Mouse (Mus musculus) forebrain, embryonic 11.5 days (tissue): ENCODE measurements at regions not wholly inside any gene's neighbourhood (a gene's known extent, or its start where the extent isn't known, plus 50 kb on each side); places are given as distances from the start of the nearest gene placed in this dataset.

Source experiments
- ATAC-seq: fragments of 200-750 bp; cut with Nextera tagmentation; replicated peaks from 2 replicates; pipeline ENCODE4 v1.8.0; 2017; ENCODE audit warnings: moderate TSS enrichment; ENCODE audit not compliant: low FRiP score
- DNase-seq: peaks from one replicate; pipeline ENCODE4 v3.0.0-alpha.2; 2017; ENCODE audit warnings: low spot score
- H3K27ac ChIP-seq: fragments of 300-500 bp; sonication (generic); 2 replicates; pipeline ENCODE4 v1.5.1; 2014; ENCODE audit warnings: low read depth, low read length
- H3K27me3 ChIP-seq: fragments of 300-500 bp; sonication (generic); 2 replicates; pipeline ENCODE4 v1.6.1; 2014; ENCODE audit warnings: mild to moderate bottlenecking, low read length, mixed read lengths; ENCODE audit not compliant: control insufficient read depth, insufficient read depth
- H3K36me3 ChIP-seq: fragments of 300-500 bp; sonication (generic); 2 replicates; pipeline ENCODE4 v1.6.1; 2014; ENCODE audit warnings: mild to moderate bottlenecking, low read length, moderate library complexity, mixed read lengths; ENCODE audit not compliant: control insufficient read depth, insufficient read depth
- H3K4me1 ChIP-seq: fragments of 300-500 bp; sonication (generic); replicated peaks from 2 replicates; pipeline ENCODE4 v1.6.1; 2014; ENCODE audit warnings: low read length, mixed read lengths; ENCODE audit not compliant: control insufficient read depth, insufficient read depth
- H3K4me2 ChIP-seq: fragments of 300-500 bp; sonication (generic); 2 replicates; pipeline ENCODE4 v1.6.1; 2014; ENCODE audit warnings: low read depth, mild to moderate bottlenecking, low read length, moderate library complexity, mixed read lengths; ENCODE audit not compliant: severe bottlenecking
- H3K4me3 ChIP-seq: fragments of 300-500 bp; sonication (generic); 2 replicates; pipeline ENCODE4 v1.5.1; 2014; ENCODE audit warnings: low read depth, low read length
- H3K9ac ChIP-seq: fragments of 300-500 bp; sonication (generic); 2 replicates; pipeline ENCODE4 v1.6.1; 2014; ENCODE audit warnings: low read length
- H3K9me3 ChIP-seq: fragments of 300-500 bp; sonication (generic); 2 replicates; pipeline ENCODE4 v1.6.1; 2016; ENCODE audit warnings: low read length, mixed read lengths; ENCODE audit not compliant: control insufficient read depth
- WGBS: fragments of 180-500 bp; shearing (Covaris S2); extraction: QIAGEN DNeasy Blood & Tissue Kit; methylation state at CpG from one replicate; pipeline ENCODE4 v1.1.7; 2014; 5-methylcytosine and 5-hydroxymethylcytosine counted together

GRCm38 (mm10) chr3:159010954-159011638, 449.1 kb upstream of the Lrrc7 start:
- Histone ChIP-seq H3K9me3 (no peaks in the 10 kb centered on the region), H3K4me3 (no peak overlapping the region), H3K36me3 (no peaks in the 10 kb centered on the region), H3K27ac (no peak overlapping the region), H3K4me2 (no peak overlapping the region), H3K4me1 (no peaks in the 10 kb centered on the region), H3K27me3 (peaks cover 2% of the 10 kb centered on the region; the same call in 1 of the 2 replicates), H3K9ac (no peak overlapping the region)
- WGBS, result 4% methylated on average over 1 of the region's 1 CpGs
- DNase-seq (no peak), ATAC-seq (peak; percentile 92)

- DNase-seq, result no peak
- Histone ChIP-seq H3K27ac (no peak overlapping the region), H3K4me2 (no peak overlapping the region), H3K9ac (no peak overlapping the region), H3K36me3 (no peaks in the 10 kb centered on the region), H3K4me3 (no peak overlapping the region), H3K4me1 (no peaks in the 10 kb centered on the region; the same call in 1 of the 2 replicates), H3K9me3 (no peaks in the 10 kb centered on the region), H3K27me3 (peaks cover 2% of the 10 kb centered on the region; the same call in 1 of the 2 replicates)
- peak; percentile 66 for ATAC-seq
- 16% methylated on average over 1 of the region's 1 CpGs for WGBS
Measured at GRCm38 (mm10) chr3:159004013-159004412, 442.0 kb upstream of the Lrrc7 start.

GRCm38 (mm10) chr3:158985438-158986111, 423.6 kb upstream of the Lrrc7 start:
- H3K4me3 ChIP-seq, result no peak overlapping the region
- H3K4me1 ChIP-seq, result no peaks in the 10 kb centered on the region
- no peak overlapping the region for H3K4me2 ChIP-seq
- H3K9ac ChIP-seq, result no peak overlapping the region
- no peaks in the 10 kb centered on the region for H3K27me3 ChIP-seq
- DNase-seq, result no peak
- H3K27ac ChIP-seq, result no peak overlapping the region
- H3K36me3 ChIP-seq, result no peaks in the 10 kb centered on the region
- 51% methylated on average over 5 of the region's 5 CpGs for WGBS
- peak; percentile 70 for ATAC-seq
- no peaks in the 10 kb centered on the region for H3K9me3 ChIP-seq

GRCm38 (mm10) chr3:158947063-158947462, 385.0 kb upstream of the Lrrc7 start:
- Histone ChIP-seq H3K27ac (no peak overlapping the region), H3K36me3 (no peaks in the 10 kb centered on the region), H3K4me2 (no peak overlapping the region), H3K27me3 (no peaks in the 10 kb centered on the region), H3K4me3 (no peak overlapping the region), H3K9ac (no peak overlapping the region), H3K4me1 (no peaks in the 10 kb centered on the region), H3K9me3 (no peaks in the 10 kb centered on the region)
- DNase-seq, result no peak
- no peak; the same call in 1 of the 2 replicates for ATAC-seq

GRCm38 (mm10) chr3:158905104-158905503, 343.1 kb upstream of the Lrrc7 start:
- H3K36me3 ChIP-seq, result no peaks in the 10 kb centered on the region
- no peak for DNase-seq
- no peaks in the 10 kb centered on the region for H3K27me3 ChIP-seq
- ATAC-seq, result no peak
- no peaks in the 10 kb centered on the region for H3K9me3 ChIP-seq
- H3K4me1 ChIP-seq, result no peaks in the 10 kb centered on the region
- H3K9ac ChIP-seq, result no peak overlapping the region
- H3K4me2 ChIP-seq, result no peak overlapping the region
- 84% methylated on average over 2 of the region's 2 CpGs for WGBS
- no peak overlapping the region for H3K4me3 ChIP-seq
- H3K27ac ChIP-seq, result no peak overlapping the region

DNA sequence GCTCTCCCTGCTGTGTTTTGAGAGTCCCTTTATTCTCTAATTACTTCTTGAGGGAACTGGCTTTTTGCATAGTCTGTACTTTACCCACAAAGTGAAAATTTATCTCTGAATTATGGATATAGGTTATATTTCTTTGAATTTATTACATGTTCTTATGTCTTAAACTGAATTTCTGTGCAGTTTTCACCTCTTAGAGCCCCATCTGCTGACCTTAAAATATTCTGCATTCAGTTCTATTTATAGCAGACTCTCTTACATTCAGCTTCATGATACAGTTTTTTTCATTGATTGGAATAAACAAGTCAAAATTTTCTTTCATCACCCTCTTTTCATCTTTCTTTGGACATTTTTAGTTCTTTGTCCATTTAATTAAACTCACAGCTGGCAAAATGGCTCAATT, 337.4 kb upstream of the Lrrc7 start:
- no peak for ATAC-seq
- DNase-seq, result no peak
- Histone ChIP-seq H3K27me3 (no peaks in the 10 kb centered on the region), H3K9me3 (no peaks in the 10 kb centered on the region), H3K9ac (no peak overlapping the region), H3K4me2 (no peak overlapping the region), H3K27ac (no peak overlapping the region), H3K36me3 (no peaks in the 10 kb centered on the region), H3K4me1 (no peaks in the 10 kb centered on the region), H3K4me3 (no peak overlapping the region)

DNA sequence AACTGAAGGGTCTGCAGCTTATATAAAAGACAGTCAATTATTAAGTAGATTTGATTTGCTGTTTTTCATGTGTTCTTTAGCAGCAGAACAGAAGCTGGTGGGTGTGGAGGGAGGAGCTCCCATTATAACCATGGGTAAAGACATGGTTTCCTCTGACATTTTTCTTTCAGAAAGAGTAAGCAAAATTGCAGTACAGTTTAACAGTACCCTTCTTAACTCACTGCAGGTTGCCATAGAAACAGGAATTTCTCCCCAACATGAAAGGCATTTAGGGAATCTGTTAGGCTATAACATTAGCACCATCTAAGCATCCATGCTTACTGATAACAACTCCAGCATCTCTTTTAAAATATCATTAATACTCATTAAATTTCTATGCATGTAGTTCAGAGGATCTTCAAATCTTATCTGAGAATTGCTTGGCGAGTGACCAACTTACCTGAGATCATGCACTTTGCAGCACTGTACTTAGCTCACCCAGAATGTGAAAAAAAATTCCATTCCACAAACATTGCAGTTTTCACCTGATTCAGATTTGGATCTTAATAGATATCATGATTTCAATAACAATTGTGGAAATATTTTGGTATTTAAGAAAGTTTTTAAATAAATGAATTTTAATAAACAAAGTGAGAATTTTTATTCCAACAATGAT, 324.8 kb upstream of the Lrrc7 start:
- Histone ChIP-seq H3K36me3 (no peaks in the 10 kb centered on the region), H3K27ac (no peak overlapping the region), H3K27me3 (no peaks in the 10 kb centered on the region), H3K4me2 (no peak overlapping the region), H3K9ac (no peak overlapping the region), H3K4me3 (no peak overlapping the region), H3K4me1 (no peaks in the 10 kb centered on the region), H3K9me3 (no peaks in the 10 kb centered on the region)
- WGBS, result 78% methylated on average over 1 of the region's 1 CpGs
- DNase-seq (no peak), ATAC-seq (0 out of 2 replicates have a peak, but pooled peaks have one; percentile 10)

DNA sequence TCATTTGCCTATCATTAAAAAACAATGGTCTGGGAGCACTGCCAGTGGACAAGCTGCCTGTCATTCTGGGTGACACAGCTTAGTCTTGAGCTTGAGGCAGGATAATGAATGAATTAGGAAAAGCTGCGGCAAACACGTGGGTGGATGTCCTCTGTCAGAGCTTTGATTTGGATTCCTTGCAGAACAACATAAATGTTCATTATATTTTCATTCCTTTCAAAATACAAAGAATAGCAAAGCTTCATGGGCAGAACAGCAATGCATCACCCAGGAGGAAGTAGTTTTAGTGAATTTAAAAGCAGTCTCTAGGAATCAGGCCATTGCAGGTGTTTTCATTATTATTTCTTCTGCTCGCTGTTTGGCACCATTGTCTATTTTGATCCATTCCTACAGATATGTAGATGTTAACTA, 324.3 kb upstream of the Lrrc7 start:
- no peak overlapping the region for H3K4me2 ChIP-seq
- no peaks in the 10 kb centered on the region for H3K4me1 ChIP-seq
- H3K4me3 ChIP-seq, result no peak overlapping the region
- H3K36me3 ChIP-seq, result no peaks in the 10 kb centered on the region
- ATAC-seq, result no peak; the same call in 1 of the 2 replicates
- no peak overlapping the region for H3K9ac ChIP-seq
- 54% methylated on average over 3 of the region's 3 CpGs for WGBS
- no peak overlapping the region for H3K27ac ChIP-seq
- H3K27me3 ChIP-seq, result no peaks in the 10 kb centered on the region
- H3K9me3 ChIP-seq, result no peaks in the 10 kb centered on the region
- no peak for DNase-seq
